8 mouse cellular contexts compared by ENCODE assay signal in genomic region chr2:33869689-33870343, GRCm38 (mm10). TPM values are rescaled to one million over a fixed set of nuclear protein-coding genes. Genes with fewer than 3 reads are reported as not detected.
DNase-seq lines count a peak whose midpoint lies in the region; ATAC-seq and TF ChIP-seq lines count a peak whose summit lies in the region.

No protein-coding gene starts in this region.

- H3K4me3 ChIP-seq in heart, embryonic 13.5 days, result no peak overlapping the region
- no peak overlapping the region for H3K4me3 ChIP-seq in thymus, adult 2 months (ENCODE audit: control insufficient read depth, insufficient read depth, low read length)
- H3K4me3 ChIP-seq in liver, embryonic 13.5 days (replicated peaks), result no peak overlapping the region

- DNase-seq in heart, postnatal 25 days (ENCODE audit: low spot score), result no peak
- no peak for DNase-seq in thymus, adult 2 months
- no peak for DNase-seq in thymus, postnatal 10 days (ENCODE audit: low spot score in 2 of 2)
- DNase-seq in liver, embryonic 13.5 days, result no peak
- peak; percentile 52 for DNase-seq in thymus, postnatal 4 days
- DNase-seq in left cerebral cortex, adult 8-10 months (ENCODE audit: low spot score in 2 of 2), result no peak
- no peak for DNase-seq in testis, postnatal 10 days (ENCODE audit: low spot score)

- peaks cover 6% of the 10 kb centered on the region for H3K9me3 ChIP-seq in heart, embryonic 13.5 days
- no peaks in the 10 kb centered on the region for H3K9me3 ChIP-seq in liver, embryonic 13.5 days (replicated peaks)

- ATAC-seq in heart, embryonic 13.5 days (ENCODE audit: extremely low read depth, insufficient number of reproducible peaks, low FRiP score, low TSS enrichment), result no peak
- ATAC-seq in liver, embryonic 13.5 days (ENCODE audit: low read depth), result no peak

- H3K27me3 ChIP-seq in heart, embryonic 13.5 days (replicated peaks), result no peaks in the 10 kb centered on the region
- no peaks in the 10 kb centered on the region for H3K27me3 ChIP-seq in thymus, adult 2 months (ENCODE audit: control insufficient read depth, insufficient read depth, low read length)
- H3K27me3 ChIP-seq in liver, embryonic 13.5 days, result no peaks in the 10 kb centered on the region

- H3K9ac ChIP-seq in heart, embryonic 13.5 days, result no peak overlapping the region
- H3K9ac ChIP-seq in liver, embryonic 13.5 days, result no peak overlapping the region

- intact Hi-C loops in heart, postnatal 25 days (cut with DNase I), result loop anchor here (5.0 kb wide), 1 partner anchor 42 kb away; no protein-coding TSS in a partner anchor

- peaks cover 33% of the 10 kb centered on the region for H3K36me3 ChIP-seq in heart, embryonic 13.5 days
- peaks cover 24% of the 10 kb centered on the region for H3K36me3 ChIP-seq in thymus, adult 2 months (ENCODE audit: control insufficient read depth, insufficient read depth, low read length)
- H3K36me3 ChIP-seq in liver, embryonic 13.5 days, result peaks cover 31% of the 10 kb centered on the region

- H3K4me2 ChIP-seq in heart, embryonic 13.5 days, result no peak overlapping the region
- no peak overlapping the region for H3K4me2 ChIP-seq in liver, embryonic 13.5 days

- 57% methylated on average over 10 of the region's 10 CpGs for WGBS in heart, embryonic 13.5 days
- 25% methylated on average over 10 of the region's 10 CpGs for WGBS in thymus, adult 2 months
- WGBS in liver, embryonic 13.5 days (ENCODE audit: insufficient replicate concordance), result 18% methylated on average over 10 of the region's 10 CpGs

- no peak for TF ChIP-seq CTCF in thymus, adult 2 months (IDR thresholded peaks at IDR 0.05; ENCODE audit: borderline replicate concordance, control insufficient read depth, extremely low read depth, insufficient read depth, low read length, poor library complexity)

- H3K4me1 ChIP-seq in heart, embryonic 13.5 days, result peaks cover 41% of the 10 kb centered on the region
- peaks cover 47% of the 10 kb centered on the region for H3K4me1 ChIP-seq in thymus, adult 2 months (replicated peaks; ENCODE audit: control insufficient read depth, insufficient read depth, low read length)
- peaks cover 66% of the 10 kb centered on the region for H3K4me1 ChIP-seq in liver, embryonic 13.5 days (replicated peaks)

- no peak for TF ChIP-seq POLR2A in thymus, adult 2 months (IDR thresholded peaks at IDR 0.05; ENCODE audit: control insufficient read depth, extremely low read depth, insufficient read depth, low read length, poor library complexity)

- peak overlapping the region; percentile 79 for H3K27ac ChIP-seq in heart, embryonic 13.5 days (replicated peaks)
- peak overlapping the region; percentile 93 for H3K27ac ChIP-seq in thymus, adult 2 months (ENCODE audit: control insufficient read depth, insufficient read depth, low read length)
- peak overlapping the region; percentile 84 for H3K27ac ChIP-seq in liver, embryonic 13.5 days

RNA-seq across cellular contexts. Expression of gene Mvb12b, which starts 17.9 kb away (rescaled TPM):
- polyA plus RNA-seq in heart, embryonic 13.5 days (2015; fragmentation: Nextera tagmentation; extraction: Ambion mirVana), result 10.9 and 11.3 TPM in 2 replicates
- 10 to 100 TPM; 17.8 to 18.9 TPM for total RNA-seq in heart, postnatal 25 days (2021)
- 79.3 and 94.9 TPM in 2 replicates for polyA plus RNA-seq in thymus, adult 2 months (2012; rRNA removed)
- polyA plus RNA-seq in liver, embryonic 13.5 days (2015; fragmentation: Nextera tagmentation; extraction: Ambion mirVana), result 11.8 and 14.5 TPM in 2 replicates
- total RNA-seq in left cerebral cortex, adult 8-10 months (2022), result 10 to 100 TPM; 76.9 to 87.4 (median 79.7) TPM
